In genomic region chr2:143837291-143837701, GRCm38 (mm10) we compare ENCODE assay signal across 8 mouse cellular contexts. TPM values are rescaled to one million over a fixed set of nuclear protein-coding genes. Genes with fewer than 3 reads are reported as not detected.
A peak's percentile ranks its signal among the peaks of the same experiment; 100 is the strongest.
DNase-seq lines count a peak whose midpoint lies in the region; ATAC-seq and TF ChIP-seq lines count a peak whose summit lies in the region.

No protein-coding gene starts in this region.

- no peak overlapping the region for H3K27ac ChIP-seq in ES-Bruce4 (ENCODE audit: insufficient read depth, low read length)
- no peak overlapping the region for H3K27ac ChIP-seq in forebrain, embryonic 14.5 days (ENCODE audit: low read depth, low read length)

- peak; percentile 79 for ATAC-seq in cerebellum, adult (ENCODE audit: insufficient number of reproducible peaks, low FRiP score, low TSS enrichment)
- peak; percentile 82 for ATAC-seq in forebrain, embryonic 14.5 days
- ATAC-seq in neutrophil, adult 5-6 weeks (ENCODE audit: extremely low read depth, insufficient number of reproducible peaks, low FRiP score, poor library complexity, severe bottlenecking), result peak; percentile 60

- no peaks in the 10 kb centered on the region for H3K36me3 ChIP-seq in ES-Bruce4 (ENCODE audit: control insufficient read depth, insufficient read depth, low read length, poor library complexity, severe bottlenecking)
- H3K36me3 ChIP-seq in forebrain, embryonic 14.5 days (ENCODE audit: control insufficient read depth, insufficient read depth, low read length), result no peaks in the 10 kb centered on the region

- H3K4me3 ChIP-seq in ES-Bruce4 (ENCODE audit: low read depth, low read length), result no peak overlapping the region
- H3K4me3 ChIP-seq in forebrain, embryonic 14.5 days (ENCODE audit: low read depth, low read length), result 0 out of 2 replicates have a peak overlapping the region, but pooled peaks have one; percentile 11
- no peak overlapping the region for H3K4me3 ChIP-seq in lung, adult 2 months (replicated peaks; ENCODE audit: extremely low read depth, low read depth, low read length)

- peak overlapping the region; percentile 42 for H3K4me2 ChIP-seq in forebrain, embryonic 14.5 days (ENCODE audit: low read length)

- TF ChIP-seq POLR2A in ES-Bruce4 (IDR thresholded peaks at IDR 0.05; ENCODE audit: insufficient read depth, low read length), result no peak
- TF ChIP-seq POLR2A in lung, adult 2 months (IDR thresholded peaks at IDR 0.05; ENCODE audit: borderline replicate concordance, extremely low read depth, low read depth, low read length), result no peak

- peak; percentile 33 for TF ChIP-seq CTCF in ES-Bruce4 (IDR thresholded peaks at IDR 0.05; ENCODE audit: low read depth, low read length)
- TF ChIP-seq CTCF in lung, adult 2 months (IDR thresholded peaks at IDR 0.05; ENCODE audit: insufficient read depth, low read length), result peak; percentile 59

- 4% methylated on average over 8 of the region's 8 CpGs for WGBS in forebrain, embryonic 14.5 days
- 3% methylated on average over 8 of the region's 8 CpGs for WGBS in lung, adult 2 months

- no peaks in the 10 kb centered on the region for H3K27me3 ChIP-seq in ES-Bruce4 (ENCODE audit: control insufficient read depth, insufficient read depth, low read length, poor library complexity, severe bottlenecking)
- no peaks in the 10 kb centered on the region for H3K27me3 ChIP-seq in forebrain, embryonic 14.5 days (replicated peaks; ENCODE audit: control insufficient read depth, insufficient read depth, low read length)

- DNase-seq in forebrain, embryonic 14.5 days (ENCODE audit: low spot score), result peak; percentile 90
- DNase-seq in heart, postnatal 36 days, result peak; percentile 76 to 79
- peak; percentile 52 to 89 for DNase-seq in layer of hippocampus, adult 18-20 months (ENCODE audit: low spot score in 2 of 2)
- DNase-seq in lung, adult 2 months, result peak; percentile 60
- peak; percentile 20 to 41 for DNase-seq in thymus, adult 18-20 months

- TF ChIP-seq EP300 in ES-Bruce4 (IDR thresholded peaks at IDR 0.05; ENCODE audit: insufficient read depth, low read depth, low read length), result no peak

- intact Hi-C loops in heart, postnatal 36 days (cut with DNase I), result loop anchor here (1.0 to 2.0 kb wide), 4 partner anchors 144 to 615 kb away; no protein-coding TSS in a partner anchor

- H3K9ac ChIP-seq in ES-Bruce4 (ENCODE audit: low read depth, poor library complexity, severe bottlenecking), result no peak overlapping the region
- H3K9ac ChIP-seq in forebrain, embryonic 14.5 days (ENCODE audit: low read length), result peak overlapping the region; percentile 44

- H3K9me3 ChIP-seq in ES-Bruce4 (replicated peaks; ENCODE audit: control insufficient read depth, insufficient read depth, low read length, poor library complexity, severe bottlenecking), result no peaks in the 10 kb centered on the region
- no peaks in the 10 kb centered on the region for H3K9me3 ChIP-seq in forebrain, embryonic 14.5 days (replicated peaks; ENCODE audit: control insufficient read depth, low read length)

- no peaks in the 10 kb centered on the region for H3K4me1 ChIP-seq in ES-Bruce4 (ENCODE audit: control insufficient read depth, insufficient read depth, low read length)
- H3K4me1 ChIP-seq in forebrain, embryonic 14.5 days (ENCODE audit: control insufficient read depth, insufficient read depth, low read length), result no peaks in the 10 kb centered on the region
- H3K4me1 ChIP-seq in lung, adult 2 months (ENCODE audit: control insufficient read depth, insufficient read depth, low read length), result peaks cover 4% of the 10 kb centered on the region; the same call in 1 of the 2 replicates

RNA-seq across cellular contexts. Expression of gene Bfsp1, which starts 25.7 kb away (rescaled TPM):
- polyA plus RNA-seq in ES-Bruce4 (2011; ENCODE audit: insufficient read depth, insufficient read length, low read depth, missing spikeins), result 0.58 and 0.93 TPM in 2 replicates
- 0.53 and 0.58 TPM in 2 replicates for polyA plus RNA-seq in forebrain, embryonic 14.5 days (2014; fragmentation: Nextera tagmentation; extraction: Ambion mirVana)
- total RNA-seq in heart, postnatal 36 days (2021), result under 1 TPM; 0.17 to 0.27 TPM
- 1 to 10 TPM; 1.1 to 1.5 TPM for total RNA-seq in layer of hippocampus, adult 18-20 months (2021)
- 1.3 and 1.5 TPM in 2 replicates for polyA plus RNA-seq in lung, adult 2 months (2012; rRNA removed)
- 0.23 TPM in 1 of 2 replicates, not detected in the other for total RNA-seq in neutrophil, adult 5-6 weeks (2017)

Comparison
In these comparisons a context has a peak if more than half of its experiments do, and no peak if none do; other contexts are left out.
1. DNase-seq: peak in every context shown above with its lines; median percentile 90 in forebrain, embryonic 14.5 days; 78 in heart, postnatal 36 days; 70 in layer of hippocampus, adult 18-20 months; 60 in lung, adult 2 months; 30 in thymus, adult 18-20 months.